Mouse (Mus musculus): ENCODE data around the gene Olfr270. TPM values are rescaled to one million over a fixed set of nuclear protein-coding genes. Genes with fewer than 3 reads are reported as not detected.

Gene Olfr270
- polyA plus RNA-seq, 1 experiment: 0.12 TPM

Other genes starting within 250 kb of the Olfr270 start
- not detected in 2 replicates for gene Olfr275, start 149.9 kb upstream of the Olfr270 start, polyA plus RNA-seq (2012; rRNA removed)
- not detected in 2 replicates for gene Olfr273, start 105.3 kb upstream of the Olfr270 start, polyA plus RNA-seq (2012; rRNA removed)
- 0.13 and 0.27 TPM in 2 replicates for gene Olfr272, start 45.4 kb upstream of the Olfr270 start, polyA plus RNA-seq (2012; rRNA removed)
- 0.41 TPM in 1 of 2 replicates, not detected in the other for gene Nipsnap3a, start 24.7 kb downstream of the Olfr270 start, polyA plus RNA-seq (2012; rRNA removed)
- gene Nipsnap3b, start 47.3 kb downstream of the Olfr270 start, polyA plus RNA-seq (2012; rRNA removed): 53.8 and 55.9 TPM in 2 replicates
- gene Abca1, start 195.3 kb downstream of the Olfr270 start, polyA plus RNA-seq (2012; rRNA removed): 32.9 and 38.5 TPM in 2 replicates

Data from gonadal fat pad, adult 2 months (tissue).